In the genomic region with DNA sequence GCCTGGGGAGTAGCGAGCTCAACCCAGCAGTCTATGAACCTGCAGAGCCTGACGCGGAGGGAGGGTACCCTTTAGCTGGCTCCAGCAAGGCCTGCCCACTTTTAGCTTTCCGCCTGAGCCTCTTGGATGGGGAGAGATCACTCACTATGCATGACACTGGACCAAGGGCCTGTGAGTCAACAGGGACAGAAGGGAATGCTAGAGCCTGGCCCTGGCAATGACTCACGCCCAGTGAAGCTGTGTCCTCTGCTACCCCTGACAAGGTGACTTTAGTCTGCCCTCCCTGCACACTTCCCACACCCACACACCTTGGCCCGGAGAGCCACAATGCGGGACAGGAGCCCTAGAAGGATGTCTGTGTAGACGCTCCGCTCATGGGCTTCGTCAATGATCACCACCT, we compare ENCODE assay signal across 21 mouse cellular contexts. TPM values are rescaled to one million over a fixed set of nuclear protein-coding genes. Genes with fewer than 3 reads are reported as not detected.
DNase-seq lines count a peak whose midpoint lies in the region; ATAC-seq and TF ChIP-seq lines count a peak whose summit lies in the region.
"Had no signal": no experiment of that assay in that cellular context is flagged by ENCODE, and none has a peak within 500 bp of the region (broad histone marks: within the 10 kb centered on the region; RNA-seq: fewer than 3 reads in every experiment).

No protein-coding gene starts in this region.

- no peaks in the 10 kb centered on the region for H3K4me1 ChIP-seq in heart, embryonic 11.5 days (ENCODE audit: control insufficient read depth, insufficient read depth, low read length)
- peaks cover 0 to 4% of the 10 kb centered on the region in 2 experiments; a peak in 1 of 4 replicates for H3K4me1 ChIP-seq in ES-E14 (ENCODE audit: control insufficient read depth in 2 of 2, insufficient read depth in 2 of 2, low read length in 2 of 2, poor library complexity in 1 of 2)
- H3K4me1 ChIP-seq in midbrain, embryonic 14.5 days (ENCODE audit: control insufficient read depth, insufficient read depth, low read length) = no peaks in the 10 kb centered on the region
- H3K4me1 ChIP-seq: limb, embryonic 15.5 days; neural tube, embryonic 13.5 days had no signal

- H3K4me2 ChIP-seq in heart, embryonic 11.5 days = no peak overlapping the region
- H3K4me2 ChIP-seq in midbrain, embryonic 14.5 days (ENCODE audit: low read length) = no peak overlapping the region
- H3K4me2 ChIP-seq: limb, embryonic 15.5 days; midbrain, embryonic 11.5 days; neural tube, embryonic 13.5 days had no signal

- intact Hi-C loops in heart, postnatal 10 days (cut with DNase I) = no loop called here

- DNase-seq in heart, adult 8-10 months (ENCODE audit: low spot score) = no peak
- no peak for DNase-seq in ES-E14 (ENCODE audit: low read depth, low spot score)
- peak; percentile 61 for DNase-seq in adrenal gland, postnatal 14 days
- peak; percentile 29 to 54 for DNase-seq in heart, postnatal 10 days
- no peak for DNase-seq in midbrain, embryonic 14.5 days
- no peak for DNase-seq in yolk sac, embryonic 10.5 days (ENCODE audit: low spot score)
- DNase-seq: cerebellum, postnatal 14 days; gastrocnemius, adult 2 months; layer of hippocampus, postnatal 36 days; lung, adult 18-20 months; lung, postnatal 4 days; right cerebral cortex, postnatal 14 days; thymus, postnatal 36 days had no signal

- H3K9ac ChIP-seq in heart, embryonic 11.5 days (ENCODE audit: low read depth, low read length) = no peak overlapping the region
- no peak overlapping the region for H3K9ac ChIP-seq in ES-E14 (ENCODE audit: insufficient read depth, low read depth, low read length, poor library complexity, severe bottlenecking)
- no peak overlapping the region for H3K9ac ChIP-seq in midbrain, embryonic 14.5 days (replicated peaks; ENCODE audit: low read length)
- H3K9ac ChIP-seq: limb, embryonic 15.5 days; neural tube, embryonic 13.5 days had no signal

- no peak overlapping the region for H3K4me3 ChIP-seq in heart, embryonic 11.5 days (ENCODE audit: low read depth, low read length)
- no peak overlapping the region for H3K4me3 ChIP-seq in ES-E14 (ENCODE audit: insufficient read depth in 1 of 2, low read depth in 1 of 2, low read length in 2 of 2, poor library complexity in 1 of 2, severe bottlenecking in 1 of 2)
- no peak overlapping the region for H3K4me3 ChIP-seq in midbrain, embryonic 14.5 days (replicated peaks; ENCODE audit: low read depth, low read length)
- H3K4me3 ChIP-seq: gastrocnemius, adult 2 months; limb, embryonic 15.5 days; neural tube, embryonic 13.5 days had no signal

- peak overlapping the region; percentile 46; the same call in 1 of the 2 replicates for H3K27ac ChIP-seq in heart, embryonic 11.5 days (ENCODE audit: low read depth, low read length)
- H3K27ac ChIP-seq in ES-E14 (ENCODE audit: insufficient read depth, low read depth, low read length, poor library complexity, severe bottlenecking) = peak overlapping the region; percentile 2; the same call in 1 of the 2 replicates
- no peak overlapping the region for H3K27ac ChIP-seq in midbrain, embryonic 14.5 days (replicated peaks; ENCODE audit: low read depth, low read length)
- H3K27ac ChIP-seq: gastrocnemius, adult 2 months; limb, embryonic 15.5 days; neural tube, embryonic 13.5 days had no signal

- ATAC-seq in heart, embryonic 11.5 days (replicated peaks; ENCODE audit: insufficient number of reproducible peaks, low FRiP score, low TSS enrichment) = no peak
- no peak for ATAC-seq in megakaryocyte progenitor cell, adult 5-6 weeks (replicated peaks; ENCODE audit: poor library complexity)
- no peak for ATAC-seq in midbrain, embryonic 14.5 days (ENCODE audit: low FRiP score, low TSS enrichment)
- ATAC-seq: forebrain, embryonic 14.5 days; hindbrain, embryonic 16.5 days; intestine, postnatal 0 days had no signal

- peaks cover 52% of the 10 kb centered on the region for H3K36me3 ChIP-seq in heart, embryonic 11.5 days (ENCODE audit: control insufficient read depth, insufficient read depth, low read length)
- peaks cover 88% of the 10 kb centered on the region for H3K36me3 ChIP-seq in ES-E14 (ENCODE audit: control insufficient read depth, insufficient read depth, low read length, poor library complexity, severe bottlenecking)
- H3K36me3 ChIP-seq in midbrain, embryonic 14.5 days (ENCODE audit: control insufficient read depth, insufficient read depth, low read length) = peaks cover 99% of the 10 kb centered on the region

- WGBS in heart, embryonic 11.5 days (ENCODE audit: insufficient replicate concordance) = 88% methylated on average over 10 of the region's 10 CpGs
- 92% methylated on average over 10 of the region's 10 CpGs for WGBS in midbrain, embryonic 14.5 days

- no peaks in the 10 kb centered on the region for H3K9me3 ChIP-seq in heart, embryonic 11.5 days (replicated peaks; ENCODE audit: control insufficient read depth, low read length)
- no peaks in the 10 kb centered on the region for H3K9me3 ChIP-seq in ES-E14 (ENCODE audit: control insufficient read depth, insufficient read depth, low read depth, low read length)
- H3K9me3 ChIP-seq in midbrain, embryonic 14.5 days (ENCODE audit: control insufficient read depth, low read length) = no peaks in the 10 kb centered on the region
- H3K9me3 ChIP-seq: limb, embryonic 15.5 days; neural tube, embryonic 13.5 days had no signal

- in situ Hi-C loops in ES-E14 (cut with MboI; ENCODE audit: low sequenced_read_pairs in 2 of 2, unreplicated experiment in 2 of 2) = no loop called here

- H3K27me3 ChIP-seq in heart, embryonic 11.5 days (ENCODE audit: control insufficient read depth, insufficient read depth, low read length) = no peaks in the 10 kb centered on the region
- H3K27me3 ChIP-seq in midbrain, embryonic 14.5 days (ENCODE audit: control insufficient read depth, insufficient read depth, low read length) = no peaks in the 10 kb centered on the region
- H3K27me3 ChIP-seq: limb, embryonic 15.5 days; neural tube, embryonic 13.5 days had no signal

TF ChIP-seq in ES-E14, 5 proteins besides CTCF, POLR2A, EP300 and RAD21:
- TF ChIP-seq ZC3H11A (IDR thresholded peaks at IDR 0.05; ENCODE audit: borderline replicate concordance, low read depth, low read length) (no peak), CHD2 (IDR thresholded peaks at IDR 0.05; ENCODE audit: low read depth, low read length) (no peak), HCFC1 (IDR thresholded peaks at IDR 0.05; ENCODE audit: borderline replicate concordance, insufficient read depth, low read length) (no peak), MAFK (IDR thresholded peaks at IDR 0.05; ENCODE audit: insufficient read depth, low read depth, low read length) (no peak), ZNF384 (IDR thresholded peaks at IDR 0.05; ENCODE audit: low read depth, low read length) (no peak)

RNA-seq across cellular contexts. Expression of a gene that starts 7.6 kb away (rescaled TPM):
- polyA plus RNA-seq in heart, embryonic 11.5 days (2014; fragmentation: Nextera tagmentation; extraction: Ambion mirVana) = 9.9 and 10.6 TPM in 2 replicates
- total RNA-seq in heart, adult 8-10 months (2022) = 10 to 100 TPM; 11.8 to 14.2 (median 12.6) TPM
- total RNA-seq in ES-E14 (2012; rRNA removed) = 24.7 and 26.3 TPM in 2 replicates
- total RNA-seq in adrenal gland, postnatal 14 days (2021) = 14.6 and 15.7 TPM in 2 replicates
- 10 to 100 TPM; 13.2 to 14.7 TPM for total RNA-seq in heart, postnatal 10 days (2021)
- 18.9 and 20.0 TPM in 2 replicates for total RNA-seq in megakaryocyte progenitor cell, adult 5-6 weeks (2015)
- 47.9 and 56.5 TPM in 2 replicates for total RNA-seq in megakaryocyte progenitor cell, adult 5-6 weeks (2017)
- polyA plus RNA-seq in midbrain, embryonic 14.5 days (2014; fragmentation: Nextera tagmentation; extraction: Ambion mirVana) = 8.5 and 9.8 TPM in 2 replicates

RNA-seq across cellular contexts. Expression of a gene that starts 15.0 kb away (rescaled TPM):
- polyA plus RNA-seq in heart, embryonic 11.5 days (2014; fragmentation: Nextera tagmentation; extraction: Ambion mirVana) = 30.8 and 32.7 TPM in 2 replicates
- total RNA-seq in heart, adult 8-10 months (2022) = 10 to 100 TPM; 44.4 to 61.8 (median 45.5) TPM
- 52.7 and 80.5 TPM in 2 replicates for total RNA-seq in ES-E14 (2012; rRNA removed)
- total RNA-seq in adrenal gland, postnatal 14 days (2021) = 24.0 and 27.9 TPM in 2 replicates
- 10 to 100 TPM; 56.4 to 62.5 TPM for total RNA-seq in heart, postnatal 10 days (2021)
- 53.2 and 60.7 TPM in 2 replicates for total RNA-seq in megakaryocyte progenitor cell, adult 5-6 weeks (2015)
- 27.7 and 31.0 TPM in 2 replicates for total RNA-seq in megakaryocyte progenitor cell, adult 5-6 weeks (2017)
- 26.8 and 37.8 TPM in 2 replicates for polyA plus RNA-seq in midbrain, embryonic 14.5 days (2014; fragmentation: Nextera tagmentation; extraction: Ambion mirVana)

RNA-seq across cellular contexts. Expression of a gene that starts 36.3 kb away (rescaled TPM):
- 833 and 922 TPM in 2 replicates for polyA plus RNA-seq in heart, embryonic 11.5 days (2014; fragmentation: Nextera tagmentation; extraction: Ambion mirVana)
- 1,000 to 10,000 TPM in 2 of 4 experiments, 100 to 1,000 TPM in 2; 839 to 1,234 (median 1,027) TPM for total RNA-seq in heart, adult 8-10 months (2022)
- total RNA-seq in ES-E14 (2012; rRNA removed) = 1,120 and 1,195 TPM in 2 replicates
- 1,142 and 1,189 TPM in 2 replicates for total RNA-seq in adrenal gland, postnatal 14 days (2021)
- total RNA-seq in heart, postnatal 10 days (2021) = 1,000 to 10,000 TPM in 1 of 2 experiments, 100 to 1,000 TPM in 1; 934 to 1,069 TPM
- total RNA-seq in megakaryocyte progenitor cell, adult 5-6 weeks (2015) = 172 and 201 TPM in 2 replicates
- total RNA-seq in megakaryocyte progenitor cell, adult 5-6 weeks (2017) = 204 and 293 TPM in 2 replicates
- polyA plus RNA-seq in midbrain, embryonic 14.5 days (2014; fragmentation: Nextera tagmentation; extraction: Ambion mirVana) = 1,251 and 1,332 TPM in 2 replicates

RNA-seq across cellular contexts. Expression of a gene that starts 37.2 kb away (rescaled TPM):
- polyA plus RNA-seq in heart, embryonic 11.5 days (2014; fragmentation: Nextera tagmentation; extraction: Ambion mirVana) = 0.42 TPM in 1 of 2 replicates, not detected in the other
- total RNA-seq in heart, adult 8-10 months (2022) = not detected
- 0.98 and 1.6 TPM in 2 replicates for total RNA-seq in ES-E14 (2012; rRNA removed)
- 0.26 and 0.49 TPM in 2 replicates for total RNA-seq in adrenal gland, postnatal 14 days (2021)
- total RNA-seq in heart, postnatal 10 days (2021) = not detected
- total RNA-seq in megakaryocyte progenitor cell, adult 5-6 weeks (2015) = not detected in 2 replicates
- 0.91 and 1.3 TPM in 2 replicates for total RNA-seq in megakaryocyte progenitor cell, adult 5-6 weeks (2017)
- 0.42 and 0.58 TPM in 2 replicates for polyA plus RNA-seq in midbrain, embryonic 14.5 days (2014; fragmentation: Nextera tagmentation; extraction: Ambion mirVana)
- total RNA-seq: gastrocnemius, adult 2 months; layer of hippocampus, postnatal 36 days had no signal

RNA-seq across cellular contexts. Expression of a gene that starts 49.3 kb away (rescaled TPM):
- 14.2 and 15.5 TPM in 2 replicates for polyA plus RNA-seq in heart, embryonic 11.5 days (2014; fragmentation: Nextera tagmentation; extraction: Ambion mirVana)
- total RNA-seq in heart, adult 8-10 months (2022) = 1 to 10 TPM; 2.2 to 4.3 (median 3.1) TPM
- total RNA-seq in ES-E14 (2012; rRNA removed) = 16.5 and 20.6 TPM in 2 replicates
- 25.4 and 27.3 TPM in 2 replicates for total RNA-seq in adrenal gland, postnatal 14 days (2021)
- 1 to 10 TPM; 4.8 to 5.0 TPM for total RNA-seq in heart, postnatal 10 days (2021)
- 3.8 and 6.0 TPM in 2 replicates for total RNA-seq in megakaryocyte progenitor cell, adult 5-6 weeks (2015)
- 10.4 and 12.7 TPM in 2 replicates for total RNA-seq in megakaryocyte progenitor cell, adult 5-6 weeks (2017)
- polyA plus RNA-seq in midbrain, embryonic 14.5 days (2014; fragmentation: Nextera tagmentation; extraction: Ambion mirVana) = 63.6 and 71.3 TPM in 2 replicates

Comparison
In these comparisons a context has a peak if more than half of its experiments do, and no peak if none do; other contexts are left out.
1. DNase-seq: peak in adrenal gland, postnatal 14 days (single experiment) and heart, postnatal 10 days (2 of 2); none in heart, adult 8-10 months (single experiment), ES-E14 (single experiment), midbrain, embryonic 14.5 days (single experiment) and yolk sac, embryonic 10.5 days (single experiment).